Mouse (Mus musculus): Measurements from ENCODE around the gene Atf7ip. TPM values are rescaled to one million over a fixed set of nuclear protein-coding genes. Genes with fewer than 3 reads are reported as not detected.

The Atf7ip gene
- polyA plus RNA-seq, 1 experiment, result 20.5 TPM

DNA sequence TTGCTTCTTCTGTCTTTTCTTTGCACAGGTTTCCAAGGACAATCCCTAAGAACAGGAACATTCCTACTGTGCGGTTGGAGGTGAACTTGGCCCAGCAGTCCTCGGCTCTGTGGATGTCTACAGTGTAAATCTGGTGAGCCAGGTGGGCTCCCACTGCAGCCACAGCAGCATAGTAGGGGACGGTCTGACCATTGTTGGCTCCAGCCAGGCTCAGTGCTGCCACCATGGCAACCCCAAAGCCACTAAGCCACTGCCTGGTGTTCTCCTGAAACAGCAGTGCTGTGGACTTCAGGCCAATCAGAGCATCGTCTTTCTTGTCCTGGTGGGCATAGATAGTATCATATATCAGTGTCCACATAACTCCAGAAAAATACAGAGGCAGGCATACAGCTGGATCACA lies 19.8 kb upstream of the Atf7ip start:
- no peak for DNase-seq (ENCODE audit: low spot score)

DNA sequence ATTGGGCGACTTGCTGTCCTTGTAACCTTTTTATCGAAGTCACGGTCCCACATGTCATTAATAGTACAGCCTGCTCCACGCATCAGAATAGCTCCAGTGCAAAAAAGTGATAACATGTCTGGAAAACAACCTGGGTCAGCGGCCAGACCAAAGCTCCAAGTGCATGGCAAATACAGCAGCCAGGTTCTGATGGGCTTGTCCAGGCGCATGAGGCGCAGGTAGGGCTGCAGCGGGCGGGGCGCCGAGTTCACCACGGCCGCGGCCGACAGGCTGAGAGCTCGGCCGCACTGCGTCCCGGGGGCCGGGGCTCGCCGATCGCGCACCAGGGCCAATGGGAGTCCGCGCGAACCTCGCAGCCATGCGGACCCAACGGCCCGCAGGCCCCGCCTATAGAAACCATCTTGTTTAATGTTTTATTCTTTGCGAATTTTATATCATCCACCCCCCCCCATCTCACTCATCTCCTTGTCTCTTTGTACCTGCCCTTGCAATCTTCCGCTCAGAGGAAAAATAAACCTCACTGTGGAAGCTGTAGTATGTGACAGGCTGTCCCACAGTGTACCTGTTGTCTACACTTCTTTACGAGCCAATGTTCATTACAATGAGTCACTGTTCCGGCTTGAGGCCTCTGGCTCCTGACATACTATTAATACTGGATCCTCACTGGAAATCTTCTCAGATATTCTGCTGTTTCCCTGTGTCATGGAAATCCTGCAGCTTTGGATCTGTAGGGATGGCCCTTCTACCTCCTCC lies 19.0 kb upstream of the Atf7ip start:
- no peak for DNase-seq (ENCODE audit: low spot score)

DNA sequence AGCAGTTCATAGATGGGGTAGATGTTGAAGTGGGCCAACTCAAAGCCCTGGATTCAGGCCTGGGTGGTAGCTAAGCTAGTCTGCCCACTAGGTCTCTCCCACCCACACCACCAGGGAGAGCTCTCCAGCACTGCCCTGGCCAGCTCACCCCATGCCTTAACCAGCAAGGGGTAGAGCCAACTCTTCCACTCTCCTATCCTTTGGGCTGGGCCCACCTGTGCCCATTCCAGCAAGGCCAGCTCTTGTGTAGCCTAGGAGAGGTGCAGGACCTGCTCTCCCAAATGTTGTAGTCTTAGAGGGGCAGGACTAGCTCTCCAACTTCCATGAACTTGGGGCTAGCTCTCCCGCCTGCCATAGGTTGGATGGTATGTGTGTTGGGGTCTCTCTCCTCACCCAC lies 18.4 kb upstream of the Atf7ip start:
- no peak for DNase-seq (ENCODE audit: low spot score)

DNA sequence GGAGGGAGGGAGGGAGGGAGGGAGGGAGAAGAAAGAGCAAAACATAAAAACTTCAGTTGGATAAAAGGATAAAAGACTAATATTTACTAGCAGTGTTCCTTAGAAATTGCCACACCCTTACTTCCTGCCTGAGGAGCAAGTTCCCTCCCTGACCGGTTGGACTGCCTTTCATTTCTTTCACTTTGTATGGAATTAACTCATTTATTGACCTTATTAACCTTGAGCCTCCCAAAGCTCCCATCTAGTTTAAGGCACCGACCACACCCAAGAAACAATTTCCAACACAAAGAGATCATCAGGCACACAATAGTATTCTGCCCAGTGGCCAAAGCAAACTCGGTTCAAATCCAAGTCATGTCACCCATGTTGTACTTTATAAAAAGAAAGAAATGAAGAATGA lies 16.1 kb upstream of the Atf7ip start:
- no peak for DNase-seq (ENCODE audit: low spot score)

DNA sequence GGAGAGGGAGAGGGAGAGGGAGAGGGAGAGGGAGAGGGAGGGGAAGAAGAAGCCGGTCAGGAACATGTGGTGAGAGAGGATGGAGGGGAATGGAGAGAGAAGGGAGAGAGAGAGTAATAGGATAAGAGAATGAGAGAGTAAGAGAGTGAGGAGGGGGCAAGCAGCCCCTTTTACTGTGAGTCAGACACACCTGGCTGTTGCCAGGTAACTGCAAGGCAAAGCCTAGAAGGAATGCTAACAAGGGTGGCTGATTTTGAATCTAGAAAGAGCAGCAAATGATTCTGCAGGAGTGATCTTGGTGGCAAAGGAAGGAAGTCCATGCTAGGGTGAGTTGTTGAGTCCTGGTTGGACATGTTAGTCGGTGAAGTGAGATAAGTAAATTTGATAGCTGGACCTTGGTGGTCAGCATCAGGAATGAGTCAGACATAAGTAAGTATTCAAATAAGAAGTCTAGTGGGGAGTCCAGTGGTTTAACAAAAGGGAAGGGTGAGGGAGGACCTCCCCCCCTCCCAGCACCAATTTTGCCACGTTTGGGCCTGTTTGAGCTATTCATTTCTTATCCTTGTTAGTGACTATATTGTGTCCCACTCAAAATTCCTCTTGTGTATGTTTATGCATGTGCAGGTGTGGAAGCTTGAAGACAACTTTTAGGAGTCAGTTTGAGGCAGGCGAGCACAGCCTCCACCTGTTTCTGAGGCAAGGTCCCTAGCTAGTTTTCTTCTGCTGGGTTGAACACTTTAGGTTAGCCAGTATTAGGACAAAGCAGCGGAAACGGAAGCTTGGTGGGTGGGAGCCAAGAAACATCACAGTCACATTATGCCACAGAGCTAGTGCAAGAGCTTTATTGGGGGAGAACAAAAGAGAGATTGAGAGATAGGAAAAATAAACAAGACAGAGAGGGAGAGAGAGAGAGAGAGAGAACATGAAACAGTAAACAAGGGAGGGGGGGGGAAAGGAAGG lies 15.2 kb upstream of the Atf7ip start:
- DNase-seq (ENCODE audit: low spot score), result no peak

DNA sequence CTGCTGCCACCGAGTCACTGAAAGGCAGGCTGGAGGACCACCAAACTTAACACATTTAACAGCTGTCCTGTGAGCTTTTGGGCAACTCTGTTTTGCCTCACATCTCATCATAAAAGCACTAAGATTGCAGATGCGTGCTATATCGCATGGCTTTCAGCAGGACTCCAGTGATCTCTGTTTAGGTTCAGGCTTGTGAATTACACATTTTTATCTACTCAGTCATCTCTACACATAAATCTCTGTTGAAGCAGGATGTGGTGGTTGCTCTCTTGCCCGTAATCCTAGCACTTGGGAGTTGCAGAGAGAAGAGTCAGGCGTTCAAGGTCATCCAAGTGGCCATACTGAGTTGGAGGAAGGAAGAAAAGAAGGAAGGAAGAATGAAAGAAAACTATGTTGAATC lies 14.3 kb upstream of the Atf7ip start:
- no peak for DNase-seq (ENCODE audit: low spot score)

DNA sequence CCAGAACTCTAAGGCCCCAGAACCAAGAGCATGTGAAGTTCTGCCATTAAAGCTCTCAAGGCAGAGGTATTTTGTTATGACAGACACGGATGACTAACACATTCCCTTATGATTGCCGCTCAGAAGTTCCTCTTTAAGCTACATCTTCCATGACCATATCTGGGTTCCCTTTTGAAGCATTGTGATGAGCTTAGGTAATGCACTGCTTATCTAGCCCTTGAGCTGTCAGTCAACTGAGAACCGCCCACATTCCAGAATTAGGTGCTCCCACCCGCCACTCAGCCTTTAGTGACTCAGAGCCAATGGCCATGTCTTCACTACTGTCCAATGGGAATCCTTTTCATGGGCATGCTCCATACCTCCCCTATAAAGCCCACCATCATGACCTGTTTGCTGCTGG lies 13.7 kb upstream of the Atf7ip start:
- no peak for DNase-seq (ENCODE audit: low spot score)

DNA sequence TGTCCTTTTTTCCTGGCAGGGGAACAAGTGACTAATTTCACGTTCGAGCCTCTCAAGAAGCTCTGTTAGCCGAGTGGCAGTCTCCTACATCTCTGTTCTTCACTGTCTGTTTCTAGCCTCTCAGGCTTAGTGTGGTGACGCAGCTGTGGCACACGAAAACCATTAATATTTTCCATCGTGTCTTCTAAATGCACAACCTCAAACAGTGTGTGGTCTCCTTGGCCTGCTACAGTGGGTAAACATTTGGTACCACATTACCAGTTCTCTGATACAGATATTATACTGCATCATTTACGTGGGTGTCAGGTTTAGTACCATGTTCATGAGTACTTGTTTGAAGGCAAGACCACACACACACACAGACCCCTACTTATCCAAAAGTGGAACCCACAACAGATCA lies 12.5 kb upstream of the Atf7ip start:
- DNase-seq (ENCODE audit: low spot score), result no peak

DNA sequence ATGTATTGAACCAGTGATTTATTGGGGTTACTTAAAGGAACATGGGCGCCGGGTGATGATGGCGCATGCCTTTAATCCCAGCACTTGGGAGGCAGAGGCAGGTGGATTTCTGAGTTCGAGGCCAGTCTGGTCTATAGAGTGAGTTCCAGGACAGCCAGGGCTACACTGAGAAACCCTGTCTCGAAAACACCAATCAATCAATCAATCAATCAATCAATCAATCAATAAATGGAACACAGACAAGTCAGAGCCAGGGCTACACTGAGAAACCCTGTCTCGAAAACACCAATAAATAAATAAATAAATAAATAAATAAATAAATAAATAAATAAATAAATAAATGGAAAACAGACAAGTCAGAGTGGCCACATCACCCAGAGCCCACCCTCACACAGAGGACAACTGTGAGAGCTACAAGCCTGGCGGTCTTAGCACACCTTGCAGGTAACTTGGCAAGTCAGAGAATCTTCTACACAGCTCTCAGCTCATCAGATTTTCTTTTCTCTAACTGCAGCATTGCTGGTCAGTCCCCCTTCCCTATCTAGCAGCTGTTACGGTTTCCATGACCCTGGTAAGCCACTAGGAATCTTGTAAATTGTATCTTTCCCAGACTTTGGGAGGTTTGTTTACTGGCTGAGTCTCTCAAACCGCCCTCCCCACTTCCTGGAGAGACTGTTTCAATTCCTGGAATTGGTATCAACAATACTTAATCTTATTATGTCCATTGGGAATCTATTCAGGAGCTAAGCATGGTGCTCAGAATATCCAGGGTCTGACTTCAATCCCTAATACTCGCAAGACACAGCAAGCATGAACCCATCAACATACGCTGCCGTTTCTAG lies 11.8 kb upstream of the Atf7ip start:
- DNase-seq (ENCODE audit: low spot score), result no peak

DNA sequence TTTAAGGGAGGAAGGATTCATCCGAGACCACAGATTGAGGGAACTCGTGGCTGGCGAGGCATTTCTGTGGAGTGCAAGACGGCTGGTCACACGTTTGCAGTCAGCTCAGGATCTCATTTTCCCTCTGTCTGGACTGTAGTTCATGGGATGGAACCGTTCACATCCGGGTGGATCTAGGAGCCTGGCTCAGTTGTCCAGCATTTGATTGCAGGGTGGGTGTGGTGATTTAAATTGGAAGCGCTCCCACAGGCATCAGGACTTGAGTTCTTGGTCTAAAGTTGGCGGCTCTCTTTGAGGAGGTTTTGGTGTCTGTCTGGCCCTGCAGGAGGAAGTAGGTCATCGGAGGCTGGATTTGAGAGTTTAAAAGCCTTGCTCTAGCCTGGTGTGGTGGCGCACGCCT lies 10.9 kb upstream of the Atf7ip start:
- DNase-seq (ENCODE audit: low spot score), result no peak

DNA sequence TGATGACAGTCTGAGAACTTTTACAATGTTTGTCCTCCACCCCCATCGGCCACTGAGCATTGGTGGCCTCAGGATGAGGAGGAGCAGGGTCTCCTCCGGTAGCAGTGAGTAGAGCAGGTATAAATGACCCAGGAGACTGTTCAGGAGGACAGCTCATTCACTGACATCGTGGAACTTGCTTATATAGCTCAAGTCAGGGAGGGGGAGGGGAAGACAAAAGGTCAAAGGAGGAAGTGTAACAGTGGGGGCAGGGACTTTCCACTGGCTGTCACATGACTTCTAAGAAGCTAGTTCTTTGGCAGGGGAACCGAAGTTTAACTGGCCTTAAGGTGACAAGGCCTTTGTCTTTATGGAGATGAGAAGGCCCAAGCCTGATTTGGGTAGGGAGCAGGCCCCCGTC lies 8.2 kb upstream of the Atf7ip start:
- DNase-seq (ENCODE audit: low spot score), result no peak

DNA sequence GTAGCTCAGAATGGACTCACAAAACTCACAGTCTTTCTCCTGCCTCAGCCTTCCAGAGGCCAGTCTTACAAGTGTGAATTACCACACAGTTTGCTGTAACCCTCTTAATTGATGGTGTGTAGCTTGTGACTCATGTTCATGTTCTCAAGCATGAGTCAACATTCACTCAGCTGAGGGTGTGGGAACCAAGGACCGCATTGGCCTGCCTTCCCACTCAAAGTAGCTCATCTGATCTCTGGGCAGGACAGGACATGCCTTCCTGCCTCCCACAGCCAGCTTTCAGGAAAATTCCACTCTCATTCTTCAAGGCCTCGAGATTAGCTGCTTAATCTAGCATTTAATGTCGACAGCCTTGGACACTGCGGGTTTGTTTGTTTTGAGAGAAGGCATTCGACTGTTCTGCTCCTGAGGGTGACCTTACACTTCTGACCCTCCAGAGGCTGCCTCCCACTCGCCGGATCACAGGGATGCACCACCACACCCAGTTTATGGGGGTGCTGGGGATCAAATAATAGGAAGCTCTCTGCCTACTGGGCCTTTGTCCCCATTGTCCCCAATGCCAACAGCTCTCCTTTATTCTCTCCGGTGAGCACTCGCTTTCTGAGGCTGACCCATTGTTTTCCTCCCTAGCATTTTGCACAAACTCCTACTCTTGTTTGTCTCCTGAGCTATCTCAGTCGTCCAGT lies 6.5 kb upstream of the Atf7ip start:
- DNase-seq (ENCODE audit: low spot score), result no peak

DNA sequence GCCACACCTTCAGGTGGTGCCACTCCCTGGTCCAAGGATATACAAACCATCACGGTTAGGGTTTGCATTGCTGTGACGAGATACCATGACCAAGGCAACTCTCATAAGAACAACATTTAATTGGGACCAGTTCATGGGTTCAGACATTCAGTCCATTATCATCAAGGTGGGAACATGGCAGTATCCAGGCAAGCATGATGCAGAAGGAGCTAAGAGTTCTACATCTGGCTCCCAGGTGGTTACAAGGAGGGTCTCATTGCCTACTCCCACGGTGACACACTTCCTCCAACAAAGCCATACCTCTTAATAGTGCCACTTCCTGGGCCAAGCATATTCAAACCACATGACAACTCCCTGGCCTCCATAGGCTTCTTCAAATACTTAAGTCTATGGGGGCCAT lies 2.7 kb downstream of the Atf7ip start:
- no peak for DNase-seq (ENCODE audit: low spot score)

DNA sequence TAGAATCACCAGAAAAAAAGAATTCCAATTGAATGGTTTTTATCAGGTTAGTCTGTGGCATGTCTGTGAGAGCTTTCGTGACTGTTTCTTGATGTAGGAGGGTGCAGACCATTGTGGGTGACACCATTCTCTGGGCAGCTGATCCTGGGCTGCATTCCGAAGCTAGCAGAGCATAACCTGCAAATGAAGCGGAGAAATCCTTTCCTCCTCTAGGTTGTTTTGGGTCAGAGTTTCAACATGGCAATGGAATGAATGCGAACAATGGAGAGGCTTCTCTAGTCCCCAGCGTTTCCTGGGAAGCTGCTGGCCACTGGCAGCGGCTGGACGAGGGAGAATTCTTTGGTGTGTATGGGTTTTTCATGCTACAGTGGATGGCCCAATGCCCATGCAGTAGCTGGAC lies 5.0 kb downstream of the Atf7ip start:
- DNase-seq (ENCODE audit: low spot score), result no peak

DNA sequence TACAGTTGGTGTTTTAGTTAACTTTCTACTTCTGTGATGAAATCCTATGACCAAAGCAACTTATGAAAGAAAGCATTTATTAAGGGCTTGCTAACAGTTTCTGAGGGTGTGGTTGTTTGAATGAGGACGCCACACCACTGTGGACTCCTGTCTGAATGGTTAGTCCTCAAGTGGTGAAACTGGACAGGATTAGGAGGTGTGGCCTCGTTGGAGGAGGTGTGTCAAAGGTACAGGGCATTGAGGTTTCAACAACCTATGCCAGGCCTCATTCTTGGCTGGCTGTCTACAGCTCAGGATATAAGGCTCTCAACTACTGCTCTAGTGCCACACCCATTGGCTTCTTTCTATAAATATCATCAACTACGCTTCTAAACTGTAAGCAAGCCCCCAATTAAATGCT lies 6.4 kb downstream of the Atf7ip start:
- DNase-seq (ENCODE audit: low spot score), result no peak

DNA sequence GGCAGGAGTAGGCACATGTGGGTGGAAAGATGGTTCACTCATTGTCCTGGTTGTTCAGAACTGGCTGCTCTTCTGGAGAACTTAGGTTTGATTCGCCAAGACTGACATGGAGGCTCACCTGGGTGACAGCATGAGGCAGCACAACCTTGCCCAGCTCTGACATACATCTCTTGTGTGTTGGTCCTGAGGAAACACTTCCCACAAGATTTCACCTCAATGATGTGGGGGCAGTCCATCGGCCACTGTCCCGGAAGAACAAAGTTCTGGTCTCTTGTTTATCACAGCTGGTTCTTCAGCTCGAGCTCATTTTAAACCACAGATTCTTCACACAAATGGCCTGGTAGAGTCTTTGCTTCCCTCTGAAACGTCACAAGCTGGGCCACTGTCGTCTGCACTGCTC lies 10.7 kb downstream of the Atf7ip start:
- DNase-seq (ENCODE audit: low spot score), result no peak

DNA sequence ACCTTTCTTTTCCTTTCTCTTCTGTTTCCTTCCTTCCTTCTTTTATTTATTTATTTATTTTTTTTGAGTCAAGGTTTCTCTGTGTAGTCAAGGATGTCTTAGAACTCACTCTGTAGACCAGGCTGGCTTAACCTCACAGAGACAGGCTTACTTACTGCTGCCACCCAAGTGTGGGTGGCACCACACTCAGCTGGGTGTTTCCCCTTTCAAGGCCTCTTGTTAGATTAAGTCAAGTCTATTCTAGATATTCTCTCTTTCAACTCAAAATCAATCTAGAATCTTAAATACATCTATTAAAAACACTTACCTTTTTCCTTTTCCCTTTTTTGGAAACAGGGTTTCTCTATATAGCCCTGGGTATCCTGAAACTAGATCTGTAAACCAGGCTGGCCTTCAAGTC lies 11.3 kb downstream of the Atf7ip start:
- DNase-seq (ENCODE audit: low spot score), result no peak

DNA sequence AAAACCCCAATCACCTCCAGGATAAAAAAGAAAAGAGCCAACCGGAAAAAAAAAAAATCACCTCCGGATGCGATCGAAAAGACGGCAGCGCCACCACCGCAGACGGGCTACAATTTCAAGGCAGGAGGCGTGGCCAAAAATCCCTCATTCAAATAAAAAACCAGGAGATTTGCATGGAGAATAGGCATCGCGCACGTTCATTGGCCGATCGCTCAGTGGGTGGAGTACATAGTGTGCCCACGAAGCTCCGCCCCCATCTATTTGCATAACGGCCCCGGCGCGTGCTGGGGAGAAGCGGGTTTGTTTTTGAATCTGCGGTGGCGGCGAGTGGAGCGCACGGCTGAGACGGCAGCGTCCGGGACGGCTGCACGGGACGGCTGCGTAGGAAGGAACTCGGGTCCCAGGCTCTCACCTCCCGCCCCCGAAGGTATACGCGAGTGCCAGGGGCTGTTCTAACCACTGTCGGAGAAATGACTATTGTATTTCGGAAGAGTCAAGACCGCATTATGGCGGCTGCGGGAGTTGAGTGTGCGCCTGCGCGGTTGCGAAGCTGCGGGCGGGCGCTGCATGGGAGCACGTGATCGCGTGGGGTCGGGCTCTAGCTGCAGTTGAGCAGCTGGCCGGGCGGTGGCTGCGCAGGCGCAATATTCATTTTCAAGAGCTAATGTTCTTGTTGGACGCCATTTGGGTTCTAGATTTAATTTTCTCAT lies 12.7 kb downstream of the Atf7ip start:
- peak; percentile 84 for DNase-seq (ENCODE audit: low spot score)

DNA sequence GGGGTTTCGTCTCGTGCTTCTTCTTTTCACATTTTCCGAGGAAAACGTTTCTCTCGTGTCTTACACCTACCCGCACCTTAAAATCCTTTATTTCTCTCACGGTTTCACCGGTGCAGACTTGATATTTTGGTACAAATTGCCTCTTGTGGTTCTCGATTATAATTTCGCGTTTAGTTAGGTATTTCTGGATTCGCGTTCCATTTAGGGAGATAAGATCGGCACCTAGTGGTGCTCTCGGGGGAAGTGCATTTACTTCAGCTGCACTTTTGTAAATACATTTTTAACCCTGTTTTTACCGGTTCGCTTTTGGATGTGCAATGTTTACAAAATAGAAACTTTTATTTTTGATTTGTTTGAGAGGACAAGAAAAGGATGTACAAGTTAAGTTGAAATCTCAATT lies 13.3 kb downstream of the Atf7ip start:
- no peak for DNase-seq (ENCODE audit: low spot score)

DNA sequence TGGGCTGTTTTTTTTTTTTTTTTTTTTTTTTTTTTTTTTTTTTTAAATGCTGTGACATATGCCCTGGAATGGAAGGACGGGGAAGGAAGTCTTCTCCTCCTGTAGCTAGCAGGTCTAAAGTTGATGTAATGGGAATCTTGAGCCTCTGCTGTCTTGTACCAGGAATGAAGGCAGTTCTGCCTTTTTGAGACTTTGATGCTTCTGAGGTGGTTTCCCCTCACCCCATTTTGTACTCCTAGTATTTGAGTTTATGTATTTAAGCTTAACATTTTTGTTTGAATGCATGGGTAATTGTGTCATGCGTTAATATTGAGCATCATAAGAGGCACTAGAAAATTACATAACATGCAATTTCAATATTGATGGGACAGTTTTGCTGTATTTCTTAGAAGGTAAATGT lies 14.4 kb downstream of the Atf7ip start:
- DNase-seq (ENCODE audit: low spot score), result no peak

DNA sequence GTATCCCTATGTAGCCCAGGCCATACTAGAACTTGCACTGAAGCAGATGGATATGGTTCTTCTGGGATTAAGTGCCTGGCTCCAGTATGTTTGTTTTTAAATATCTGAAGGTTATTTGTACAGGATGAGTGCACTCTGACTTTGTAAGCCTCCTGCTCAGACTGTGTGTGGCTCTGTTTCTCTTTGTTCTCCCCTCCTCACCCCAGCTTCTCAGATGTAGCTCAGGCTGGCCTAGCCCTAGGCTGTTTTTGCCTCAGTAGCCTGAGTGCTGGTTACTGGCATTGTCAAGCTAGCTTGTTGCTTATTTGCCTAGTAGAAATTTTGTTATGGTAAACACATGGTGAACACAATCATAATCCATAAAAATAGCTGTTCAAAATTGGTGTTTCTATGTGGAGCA lies 15.7 kb downstream of the Atf7ip start:
- no peak for DNase-seq (ENCODE audit: low spot score)

All from urinary bladder, adult 2 months (tissue).